Mouse (Mus musculus): ENCODE measurements around the gene Thsd4.
"Not testable (repeated sequence)": the region's sequence is repeated elsewhere in the genome, so short reads cannot be mapped to it uniquely, and the experiment has no call there.

Gene Thsd4

DNA sequence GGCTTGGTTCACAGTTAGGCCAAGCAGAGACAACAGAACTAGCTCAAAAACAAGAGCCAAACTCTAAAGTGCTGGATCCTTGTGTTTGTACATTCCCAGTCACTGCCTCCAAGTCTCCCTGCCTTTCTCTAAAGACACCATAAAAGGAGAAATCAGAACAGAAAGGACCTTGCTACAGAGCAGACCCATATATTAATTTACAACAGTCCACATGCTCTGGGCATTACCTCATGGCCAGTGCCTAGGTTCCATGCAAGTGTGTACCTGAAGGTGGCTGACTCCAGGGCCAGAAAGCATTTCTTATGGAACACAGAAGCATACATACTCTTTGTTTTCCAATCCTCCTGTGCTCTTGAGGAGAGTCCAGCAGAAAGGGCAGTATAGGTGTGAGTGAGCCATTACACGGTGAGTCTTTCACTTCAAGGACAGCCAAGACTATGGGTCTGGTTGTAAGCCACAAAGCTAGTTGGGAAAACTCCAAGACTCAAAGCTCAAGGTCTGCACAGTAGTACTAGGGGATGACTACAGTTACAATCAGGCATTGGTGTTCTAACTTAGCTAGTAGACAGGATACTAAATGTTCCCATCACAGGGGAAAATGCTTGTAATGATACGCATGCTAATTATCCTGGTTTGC, 216.5 kb downstream of the Thsd4 start:
- no peak for DNase-seq

DNA sequence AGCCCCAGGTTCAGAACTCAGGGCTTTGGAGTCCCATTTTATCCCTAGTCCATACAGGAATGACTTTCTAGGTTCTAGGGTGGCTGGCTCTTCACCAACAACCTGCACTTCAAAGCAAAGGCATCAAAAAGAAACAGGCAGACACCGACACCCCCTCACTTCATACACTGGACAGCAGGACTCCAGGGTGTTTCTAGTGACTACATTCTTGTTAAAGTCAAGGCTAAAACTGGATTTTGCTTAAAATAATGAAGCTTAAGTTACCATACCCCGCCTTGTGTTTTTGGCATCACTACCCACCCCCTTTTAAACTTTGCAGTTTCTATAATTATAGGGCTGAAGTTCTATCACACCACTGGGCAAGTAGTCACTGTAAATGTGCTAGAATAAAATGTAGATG, 225.6 kb downstream of the Thsd4 start:
- DNase-seq = no peak

- no peak for DNase-seq
Observed at GRCm38 (mm10) chr9:60295199-60295598, 226.6 kb downstream of the Thsd4 start.

- DNase-seq = no peak
Observed at GRCm38 (mm10) chr9:60293129-60293528, 228.7 kb downstream of the Thsd4 start.

- peak; percentile 76 for DNase-seq
Observed at GRCm38 (mm10) chr9:60290780-60291179, 231.1 kb downstream of the Thsd4 start.

DNA sequence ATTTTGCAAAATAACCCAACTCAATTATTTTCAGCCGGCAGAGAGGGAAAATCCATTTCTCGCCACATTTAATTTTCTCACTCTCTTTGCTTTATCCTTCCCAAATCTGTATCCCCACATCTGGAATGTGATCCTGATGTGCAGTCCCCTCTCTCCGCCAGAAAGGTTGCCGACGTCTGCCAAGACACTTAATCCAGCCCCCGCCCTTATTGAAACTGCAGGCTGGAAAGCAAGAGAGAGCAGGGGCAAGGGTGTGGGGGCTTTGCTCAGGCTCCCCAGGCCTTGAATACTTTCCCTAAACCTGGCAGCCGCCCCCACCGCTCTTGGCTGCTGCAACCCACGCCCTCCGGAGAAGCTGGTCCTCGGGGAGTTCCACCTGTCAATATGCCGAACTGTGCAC, 233.1 kb downstream of the Thsd4 start:
- no peak for DNase-seq

DNA sequence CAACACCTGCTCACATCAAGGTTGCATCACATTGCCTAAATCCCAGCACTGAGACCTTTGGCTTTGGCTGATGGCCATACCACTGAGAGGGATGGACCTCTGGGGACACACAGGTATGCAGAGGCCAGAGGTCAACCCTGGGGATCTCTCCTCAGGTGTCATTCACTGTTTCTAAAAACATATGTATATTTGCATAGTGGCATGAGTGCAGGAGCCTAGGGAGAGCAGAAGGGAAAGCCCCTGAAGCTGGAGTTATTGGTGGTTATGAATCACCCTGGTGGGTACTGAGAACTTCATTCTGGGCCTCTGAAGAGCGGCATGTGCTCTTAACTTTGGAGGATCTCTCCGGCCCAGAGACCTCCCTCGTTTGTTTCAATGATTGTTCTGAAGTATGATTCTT, 235.5 kb downstream of the Thsd4 start:
- DNase-seq = no peak

DNA sequence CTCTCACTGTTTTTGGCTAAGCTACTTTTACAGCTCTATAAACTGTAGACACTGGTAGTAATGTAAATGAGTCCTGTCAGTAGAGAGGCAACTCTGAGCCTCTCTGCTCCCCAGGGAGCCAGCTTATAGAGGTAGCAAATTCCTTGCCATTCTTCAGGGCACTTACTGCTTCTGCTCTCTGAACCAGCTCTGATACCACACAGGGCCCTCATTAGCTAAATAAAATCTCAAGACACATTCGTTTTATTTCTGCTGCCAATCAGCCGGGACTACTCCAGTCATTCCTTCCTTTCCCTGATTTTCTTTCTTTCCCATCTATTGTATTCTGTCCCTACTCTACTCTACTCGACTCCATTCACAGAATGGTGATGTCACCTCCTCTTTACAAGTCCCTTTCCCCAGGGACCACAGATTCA, 236.8 kb downstream of the Thsd4 start:
- DNase-seq = no peak

DNA sequence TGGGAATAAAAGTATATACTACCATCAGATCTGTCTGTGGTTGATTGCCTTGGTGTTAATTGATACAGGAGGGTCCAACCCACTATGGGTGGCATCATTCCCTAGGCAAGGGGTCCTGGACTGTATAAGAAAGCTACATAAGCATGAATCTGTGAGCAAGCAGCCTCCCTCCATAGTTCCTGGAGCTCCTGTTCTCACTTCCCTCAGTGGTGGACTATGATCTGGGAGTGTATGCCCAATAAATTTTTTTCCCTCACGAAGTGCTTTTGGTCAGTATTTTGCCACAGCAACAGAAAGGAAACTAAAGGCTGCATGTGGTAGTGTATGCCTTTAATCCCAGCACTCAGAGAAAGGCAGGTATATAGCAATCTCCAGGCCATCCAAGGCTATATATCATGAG, 237.5 kb downstream of the Thsd4 start:
- DNase-seq = no peak

GRCm38 (mm10) chr9:60283546-60283945, 238.3 kb downstream of the Thsd4 start:
- DNase-seq = peak; percentile 57

DNA sequence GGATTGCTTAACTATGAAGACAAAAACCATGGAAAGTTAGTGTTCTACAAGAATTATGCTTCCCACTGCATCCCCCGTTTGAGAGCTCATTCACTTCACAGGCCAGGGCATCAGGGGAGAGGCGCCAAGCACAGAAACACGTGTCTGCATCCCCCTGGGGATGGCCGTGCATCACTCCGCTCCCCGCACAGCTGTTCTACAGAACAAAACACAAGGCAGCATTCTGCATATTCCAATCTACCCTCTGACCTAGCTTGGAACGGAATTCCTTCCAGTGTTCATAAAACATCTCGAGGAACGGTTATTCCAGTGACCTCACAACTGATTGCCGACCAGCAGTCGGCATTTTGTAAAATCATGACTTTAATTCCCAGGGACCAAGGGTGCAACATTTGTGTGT, 240.6 kb downstream of the Thsd4 start:
- peak; percentile 81 for DNase-seq

DNA sequence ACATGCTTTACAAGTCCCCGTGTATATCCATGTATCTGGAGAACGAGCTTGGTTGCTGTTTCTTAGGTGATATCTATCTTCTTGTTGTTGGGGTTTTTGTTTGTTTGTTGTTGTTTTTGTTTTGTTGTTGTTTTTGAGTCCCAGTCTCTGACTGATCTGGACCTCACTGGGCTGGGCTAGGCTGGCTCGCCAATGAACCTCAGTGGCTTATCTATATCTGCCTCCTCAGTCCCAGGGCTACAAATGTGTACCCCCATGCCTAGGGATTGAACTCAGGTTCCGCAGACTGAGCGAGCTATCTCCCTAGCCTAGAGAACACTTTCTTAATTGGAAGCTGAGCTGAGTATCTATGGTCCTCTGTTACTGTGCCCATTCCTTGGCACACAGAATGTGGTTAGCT, 241.1 kb downstream of the Thsd4 start:
- no peak for DNase-seq

GRCm38 (mm10) chr9:60279556-60279955, 242.3 kb downstream of the Thsd4 start:
- DNase-seq = no peak

DNA sequence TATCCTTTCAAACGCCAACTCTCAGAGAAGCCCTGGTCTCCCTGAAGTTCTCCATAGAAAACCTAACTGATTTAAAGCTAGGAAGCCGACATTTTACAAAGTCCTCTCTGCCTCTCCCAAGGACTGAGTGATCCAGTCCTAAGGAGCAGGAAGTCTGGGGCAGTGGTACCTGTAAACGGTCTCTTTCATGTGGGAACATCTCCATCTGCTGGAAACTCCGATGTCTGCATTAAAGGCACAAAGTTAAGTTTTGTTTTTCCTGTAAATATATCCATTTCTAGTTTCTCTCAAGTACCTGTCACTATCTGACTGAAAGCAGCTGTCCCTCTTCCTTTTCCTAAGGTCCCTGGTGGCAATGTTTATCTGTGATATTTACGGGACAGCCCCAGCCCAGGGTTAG, 245.5 kb downstream of the Thsd4 start:
- DNase-seq = peak; percentile 62

GRCm38 (mm10) chr9:60275410-60276159, 246.3 kb downstream of the Thsd4 start:
- DNase-seq = peak; percentile 55

- DNase-seq = no peak
Observed at GRCm38 (mm10) chr9:60274503-60274902, 247.3 kb downstream of the Thsd4 start.

DNA sequence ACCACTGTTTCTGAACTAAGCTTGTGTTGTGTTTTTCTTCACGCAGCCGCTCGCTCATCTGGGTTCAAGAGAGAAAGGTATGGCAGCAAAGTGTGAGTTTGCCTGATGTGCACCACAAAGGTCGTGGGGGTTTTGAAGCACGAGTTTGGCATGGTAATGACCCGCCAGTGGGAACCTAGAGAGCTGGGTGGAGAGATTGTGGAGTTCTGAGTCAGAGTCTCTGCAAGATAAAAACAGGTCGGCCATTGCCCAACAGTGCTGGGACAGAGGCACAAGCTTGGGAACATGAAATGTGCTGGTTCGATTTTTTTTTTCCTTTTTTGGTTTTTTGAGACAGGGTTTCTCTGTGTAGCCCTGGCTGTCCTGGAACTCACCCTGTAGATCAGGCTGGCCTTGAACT, 249.5 kb downstream of the Thsd4 start:
- not testable (repeated sequence) for DNase-seq

DNA sequence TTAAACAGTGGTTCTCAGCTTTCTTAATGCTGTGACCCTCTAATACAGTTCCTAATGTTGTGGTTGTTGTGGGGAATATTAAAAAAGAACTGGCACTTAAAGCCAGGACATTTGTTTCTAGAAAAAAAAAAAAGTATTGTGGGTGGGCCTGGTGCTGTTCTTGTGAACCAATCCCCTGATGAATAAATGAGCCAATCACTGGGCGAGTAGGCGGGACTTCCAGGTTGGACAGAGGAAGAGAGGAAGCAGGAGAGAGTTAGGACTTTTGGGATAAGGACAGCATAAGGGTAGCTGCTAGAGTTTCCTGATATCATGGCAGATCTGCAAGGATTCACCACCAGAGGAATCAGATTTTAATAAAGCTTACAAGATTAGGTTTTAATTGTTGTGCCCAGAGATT, 249.9 kb downstream of the Thsd4 start:
- DNase-seq = no peak

- no peak for DNase-seq
Observed at GRCm38 (mm10) chr9:60269807-60270206, 252.0 kb downstream of the Thsd4 start.

- no peak for DNase-seq
Observed at GRCm38 (mm10) chr9:60267273-60267626, 254.6 kb downstream of the Thsd4 start.

GRCm38 (mm10) chr9:60266583-60267272, 255.1 kb downstream of the Thsd4 start:
- no peak for DNase-seq

GRCm38 (mm10) chr9:60264586-60265325, 257.1 kb downstream of the Thsd4 start:
- DNase-seq = peak; percentile 59

DNA sequence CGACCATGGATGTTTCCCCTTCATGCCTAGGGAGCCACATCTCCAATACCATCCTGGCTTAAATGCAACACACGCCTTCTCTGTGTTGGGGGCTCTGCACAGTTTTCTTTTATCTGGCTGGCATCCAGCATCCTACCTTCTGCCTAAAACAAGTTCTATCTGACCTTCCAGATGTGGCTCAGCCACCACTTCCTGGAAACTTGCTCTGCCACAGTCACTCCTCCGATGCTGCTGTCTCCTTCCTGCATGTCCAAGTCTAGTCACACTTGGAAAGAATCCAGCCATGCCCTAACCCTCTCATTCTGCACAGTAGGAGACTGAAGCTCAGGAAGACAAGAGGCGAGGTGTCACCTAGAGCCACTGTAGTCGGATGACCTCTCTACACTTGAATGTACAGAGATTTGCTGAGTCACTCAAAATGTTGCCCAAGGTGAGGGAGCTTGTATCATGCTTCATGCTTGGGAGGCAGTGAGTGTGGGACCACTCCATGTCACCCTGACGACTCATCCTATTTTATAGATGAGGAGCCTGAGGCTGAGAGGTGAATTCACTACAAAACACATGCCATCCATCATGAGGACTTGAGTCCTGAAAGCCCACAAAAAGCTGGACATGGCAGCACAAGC, 259.2 kb downstream of the Thsd4 start:
- DNase-seq = no peak

Data from kidney, postnatal 10 days (tissue).